Mouse (Mus musculus): ENCODE results near the gene Pcyt2. TPM values are rescaled to one million over a fixed set of nuclear protein-coding genes. Genes with fewer than 3 reads are reported as not detected.

Gene Pcyt2
- polyA plus RNA-seq, 1 experiment from 2014 or later: 140 TPM

DNA sequence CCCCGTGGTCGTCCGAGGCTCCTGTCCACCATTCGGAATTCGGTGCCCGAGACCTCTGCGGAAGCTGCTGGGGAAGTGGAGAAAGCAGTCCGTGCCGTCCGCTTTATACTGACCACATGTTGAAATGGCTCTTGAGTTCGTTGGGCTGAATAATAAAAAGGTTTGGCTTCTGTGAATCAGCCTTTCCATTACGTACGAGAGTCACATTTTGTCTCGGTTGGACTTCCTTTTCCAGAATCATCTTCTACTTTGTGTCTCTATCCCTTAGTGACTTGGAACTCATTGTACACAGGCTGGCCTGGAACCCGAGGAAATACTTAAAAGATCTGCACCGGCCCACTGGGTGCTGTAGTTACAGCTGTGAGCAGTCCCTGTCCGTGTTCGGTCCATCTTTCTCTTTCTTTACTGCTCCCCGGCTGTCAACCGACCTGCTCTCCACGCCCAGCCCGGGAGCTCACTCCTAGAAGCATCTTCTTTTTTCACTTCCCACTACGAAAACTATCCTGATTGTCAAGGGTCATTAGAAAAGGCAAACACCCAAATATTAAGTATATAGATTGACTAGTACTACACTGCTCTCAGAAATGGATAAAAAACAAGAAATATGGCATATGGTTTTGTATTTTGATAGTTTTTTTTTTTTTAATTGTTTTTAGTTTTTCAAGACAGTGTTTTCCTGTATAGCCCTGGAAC is 44.0 kb downstream of the Pcyt2 start:
- peaks cover 34% of the 10 kb centered on the region for H3K4me1 ChIP-seq
- 1% methylated on average over 23 of the region's 23 CpGs for WGBS
- peaks cover 54% of the 10 kb centered on the region for H3K36me3 ChIP-seq
- H3K27me3 ChIP-seq (ENCODE audit: low read depth, poor library complexity, severe bottlenecking): no peaks in the 10 kb centered on the region
- H3K27ac ChIP-seq (replicated peaks): peak overlapping the region; percentile 97
- DNase-seq (ENCODE audit: low spot score): no peak
- peak overlapping the region; percentile 87 for H3K4me3 ChIP-seq
- H3K9me3 ChIP-seq (replicated peaks): no peaks in the 10 kb centered on the region

DNA sequence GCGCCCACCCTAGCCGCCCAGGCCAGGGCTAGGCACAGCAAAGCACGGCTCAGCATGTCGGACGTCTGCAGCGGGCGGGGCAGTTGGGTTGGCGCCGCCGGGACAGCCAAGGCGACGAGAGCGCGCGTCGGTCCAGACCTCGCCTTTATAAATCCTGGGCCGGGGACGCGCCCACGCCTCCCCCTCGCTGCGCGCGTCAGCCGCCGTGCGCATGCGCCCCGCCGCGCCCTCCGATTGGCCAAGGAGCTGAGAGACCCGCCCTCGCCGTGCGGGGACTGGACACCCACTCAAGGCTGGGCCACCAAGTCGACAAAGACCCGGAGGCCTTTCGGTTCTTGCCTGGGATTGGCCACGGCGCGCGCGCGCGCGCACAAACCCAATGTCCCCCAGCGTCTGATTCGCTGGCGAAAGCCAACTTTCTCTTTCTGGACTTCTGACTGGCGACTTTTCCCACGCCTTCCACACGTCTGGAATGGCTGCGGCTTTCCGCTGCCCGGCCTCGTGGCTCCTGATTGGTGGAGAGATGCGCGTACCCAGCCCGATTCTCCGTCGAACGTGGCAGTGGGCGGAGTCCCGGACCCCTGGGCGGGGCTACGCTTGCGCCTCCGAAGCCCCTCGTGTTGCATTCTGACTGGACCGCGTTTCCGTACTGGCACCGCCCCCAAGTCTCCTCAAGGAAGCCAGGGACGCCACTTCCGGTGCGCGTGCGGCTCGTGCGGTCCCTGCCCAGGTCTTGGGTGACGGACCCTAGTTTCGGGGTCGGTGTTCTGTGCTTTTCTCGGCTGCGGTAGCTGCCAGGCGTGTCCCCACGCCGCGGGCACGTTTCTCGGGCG is 44.8 kb downstream of the Pcyt2 start, which contains the start of gene P4hb:
Gene P4hb, minus strand, starts transcription at position 502 of the 833 bp plus-strand sequence.
- DNase-seq (ENCODE audit: low spot score): peak; percentile 100
- no peaks in the 10 kb centered on the region for H3K9me3 ChIP-seq (replicated peaks)
- H3K4me1 ChIP-seq: peaks cover 26% of the 10 kb centered on the region
- peak within 1 kb of the TSS; percentile 97 for H3K27ac ChIP-seq (replicated peaks)
- under 1% methylated on average over 94 of the region's 94 CpGs for WGBS
- H3K27me3 ChIP-seq (ENCODE audit: low read depth, poor library complexity, severe bottlenecking): no peaks in the 10 kb centered on the region
- peaks cover 54% of the 10 kb centered on the region for H3K36me3 ChIP-seq
- peak within 1 kb of the TSS; percentile 87 for H3K4me3 ChIP-seq

DNA sequence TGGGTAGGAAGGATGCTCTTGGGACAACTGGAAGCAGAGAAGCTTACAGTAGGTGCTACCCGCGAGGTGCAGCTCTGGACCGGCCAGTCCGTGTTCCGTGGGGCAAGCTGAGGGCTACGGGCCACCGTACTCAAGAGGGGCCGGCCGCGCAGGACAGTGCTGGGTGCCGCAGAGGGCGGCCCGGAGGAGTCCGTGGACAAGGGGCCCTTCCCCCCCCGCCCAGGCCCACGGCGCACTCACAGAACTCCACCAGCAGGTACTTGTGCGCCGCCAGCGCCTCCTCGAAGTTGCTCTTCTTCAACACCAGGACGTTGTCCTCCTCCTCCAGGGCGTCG is 45.4 kb downstream of the Pcyt2 start:
- peak overlapping the region; percentile 97 for H3K27ac ChIP-seq (replicated peaks)
- H3K36me3 ChIP-seq: peaks cover 54% of the 10 kb centered on the region
- 0% methylated on average over 24 of the region's 24 CpGs for WGBS

DNA sequence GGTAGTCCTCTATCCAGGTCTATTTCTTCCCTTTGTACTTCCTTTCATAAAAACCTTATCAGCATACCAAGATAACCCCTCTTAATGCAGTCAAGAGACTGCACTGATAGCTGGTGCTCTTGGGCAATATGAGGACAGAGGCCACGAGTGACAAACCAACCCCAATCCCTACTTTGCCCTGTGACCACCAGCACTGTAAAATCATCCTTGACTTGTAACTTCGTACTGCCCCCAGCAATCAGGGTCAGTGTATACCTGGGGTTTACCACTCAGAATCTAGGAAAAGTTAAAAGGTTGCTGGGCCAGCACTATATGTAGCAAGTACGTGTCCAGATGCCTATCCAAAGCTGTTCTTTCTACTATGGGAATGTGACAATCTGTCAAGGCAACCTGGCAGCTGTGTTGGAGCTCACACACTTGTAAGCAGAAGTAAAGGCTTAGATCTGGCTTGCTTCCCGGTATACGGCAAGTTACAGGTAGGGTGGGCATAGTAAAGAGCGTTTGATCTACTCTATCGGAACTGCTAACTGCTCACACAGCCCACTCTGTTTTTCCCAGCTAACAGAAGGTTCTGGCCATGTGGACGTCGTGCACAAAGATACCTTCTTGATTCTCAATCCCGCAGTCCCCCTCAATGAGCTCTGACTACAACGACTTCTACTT is 45.9 kb downstream of the Pcyt2 start:
- 19% methylated on average over 11 of the region's 11 CpGs for WGBS
- peak overlapping the region; percentile 97 for H3K27ac ChIP-seq (replicated peaks)
- peak overlapping the region; percentile 87 for H3K4me3 ChIP-seq
- no peaks in the 10 kb centered on the region for H3K27me3 ChIP-seq (ENCODE audit: low read depth, poor library complexity, severe bottlenecking)
- peaks cover 26% of the 10 kb centered on the region for H3K4me1 ChIP-seq
- no peaks in the 10 kb centered on the region for H3K9me3 ChIP-seq (replicated peaks)
- no peak for DNase-seq (ENCODE audit: low spot score)
- peaks cover 54% of the 10 kb centered on the region for H3K36me3 ChIP-seq

More for the DNA sequence above, 45.4 kb downstream of the Pcyt2 start:
- Histone ChIP-seq H3K4me1 (peaks cover 26% of the 10 kb centered on the region), H3K27me3 (ENCODE audit: low read depth, poor library complexity, severe bottlenecking) (no peaks in the 10 kb centered on the region), H3K4me3 (peak overlapping the region; percentile 87), H3K9me3 (replicated peaks) (no peaks in the 10 kb centered on the region)
- no peak for DNase-seq (ENCODE audit: low spot score)

DNA sequence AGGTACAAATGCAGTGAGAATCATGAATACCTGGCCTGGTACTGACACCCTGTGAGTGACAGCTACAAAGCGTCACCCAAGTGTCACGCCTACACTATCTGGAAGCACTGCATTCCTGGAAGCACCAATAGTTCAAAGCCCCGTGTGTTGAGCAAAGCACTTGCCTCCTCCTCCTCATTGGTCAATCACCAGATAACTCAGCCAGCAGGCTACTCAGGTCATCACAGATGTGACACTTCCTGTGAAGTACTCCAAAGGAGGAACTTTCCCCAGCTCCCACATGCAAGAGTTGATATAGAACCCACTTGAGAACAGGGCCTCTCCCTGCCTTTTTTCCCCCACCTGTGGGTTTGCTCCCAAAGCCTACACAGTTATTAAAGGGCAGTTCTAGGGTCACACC is 46.6 kb downstream of the Pcyt2 start:
- Histone ChIP-seq H3K4me1 (peaks cover 26% of the 10 kb centered on the region), H3K4me3 (peak overlapping the region; percentile 87), H3K9me3 (replicated peaks) (no peaks in the 10 kb centered on the region), H3K36me3 (peaks cover 56% of the 10 kb centered on the region), H3K27me3 (ENCODE audit: low read depth, poor library complexity, severe bottlenecking) (no peaks in the 10 kb centered on the region), H3K27ac (replicated peaks) (no peak overlapping the region)
- WGBS: 90% methylated on average over 3 of the region's 3 CpGs
- no peak for DNase-seq (ENCODE audit: low spot score)

DNA sequence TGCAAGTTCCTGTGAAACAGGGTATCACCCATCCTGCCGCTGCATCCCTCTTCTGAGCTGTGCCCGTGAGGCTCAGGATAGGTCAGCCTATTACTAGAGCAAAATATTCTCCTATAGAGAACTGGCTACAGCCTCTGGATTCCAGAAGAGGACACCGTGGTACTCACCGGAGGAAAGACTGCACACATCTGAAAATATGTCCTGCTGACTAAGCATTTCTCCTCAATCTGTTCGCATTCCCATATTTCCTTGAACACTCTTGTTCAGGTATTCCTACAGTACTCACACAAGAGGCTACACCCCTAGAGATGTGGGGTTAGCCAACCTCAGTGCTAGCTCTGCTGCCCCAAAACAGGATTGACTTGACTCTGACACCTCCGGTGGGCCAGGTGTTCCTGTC is 49.4 kb downstream of the Pcyt2 start:
- Histone ChIP-seq H3K4me1 (peaks cover 14% of the 10 kb centered on the region), H3K27me3 (ENCODE audit: low read depth, poor library complexity, severe bottlenecking) (no peaks in the 10 kb centered on the region), H3K27ac (replicated peaks) (no peak overlapping the region), H3K9me3 (replicated peaks) (no peaks in the 10 kb centered on the region), H3K36me3 (peaks cover 84% of the 10 kb centered on the region), H3K4me3 (no peak overlapping the region)
- DNase-seq (ENCODE audit: low spot score): no peak
- WGBS: 97% methylated on average over 6 of the region's 6 CpGs

DNA sequence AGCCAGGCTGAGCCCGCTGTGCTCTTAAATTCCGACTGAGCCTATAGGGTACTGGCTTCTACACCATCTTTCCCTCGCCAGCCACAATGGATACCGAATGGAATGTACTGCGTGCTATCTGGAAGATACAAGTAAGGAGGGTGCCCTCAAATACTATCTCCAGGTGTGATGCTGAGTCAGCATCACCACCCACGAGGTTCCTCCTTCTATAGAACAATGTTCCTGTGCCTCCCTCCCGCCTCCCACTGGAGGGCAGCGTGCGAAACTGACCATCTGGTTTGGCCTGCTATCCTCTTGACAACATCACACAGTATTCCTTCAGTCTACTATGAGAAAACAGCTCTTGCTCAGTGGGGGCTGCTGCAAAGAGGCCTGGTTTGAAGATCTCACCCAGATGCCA is 52.6 kb downstream of the Pcyt2 start:
- H3K27me3 ChIP-seq (ENCODE audit: low read depth, poor library complexity, severe bottlenecking): no peaks in the 10 kb centered on the region
- no peak overlapping the region for H3K4me3 ChIP-seq
- WGBS: 93% methylated on average over 9 of the region's 9 CpGs
- DNase-seq (ENCODE audit: low spot score): no peak
- no peak overlapping the region for H3K27ac ChIP-seq (replicated peaks)
- no peaks in the 10 kb centered on the region; the same call in 1 of the 2 replicates for H3K9me3 ChIP-seq (replicated peaks)
- peaks cover 99% of the 10 kb centered on the region for H3K36me3 ChIP-seq
- H3K4me1 ChIP-seq: no peaks in the 10 kb centered on the region

DNA sequence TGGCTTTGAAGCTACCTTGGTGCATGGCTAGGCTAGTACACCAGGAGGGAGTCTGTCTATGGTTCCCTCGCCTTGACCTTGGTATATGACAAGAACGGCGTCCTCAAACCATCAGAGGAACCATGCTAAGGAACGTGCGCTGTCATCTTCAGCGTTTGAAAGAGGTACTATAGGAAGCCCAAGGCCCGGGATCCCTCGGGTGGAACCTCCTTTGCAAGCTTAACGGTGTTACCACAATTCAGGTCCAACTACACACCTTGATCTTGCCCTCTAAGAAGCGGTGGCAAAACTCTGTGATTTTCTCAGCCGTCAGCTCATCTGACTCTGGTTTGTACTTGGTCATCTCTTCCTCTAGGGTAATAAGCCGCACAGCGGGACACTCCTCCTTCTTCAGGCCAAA is 54.8 kb downstream of the Pcyt2 start:
- Histone ChIP-seq H3K4me3 (no peak overlapping the region), H3K36me3 (peaks cover 95% of the 10 kb centered on the region), H3K4me1 (no peaks in the 10 kb centered on the region), H3K27ac (replicated peaks) (no peak overlapping the region), H3K27me3 (ENCODE audit: low read depth, poor library complexity, severe bottlenecking) (no peaks in the 10 kb centered on the region), H3K9me3 (replicated peaks) (no peaks in the 10 kb centered on the region; the same call in 1 of the 2 replicates)
- DNase-seq (ENCODE audit: low spot score): no peak
- WGBS: 95% methylated on average over 13 of the region's 13 CpGs

DNA sequence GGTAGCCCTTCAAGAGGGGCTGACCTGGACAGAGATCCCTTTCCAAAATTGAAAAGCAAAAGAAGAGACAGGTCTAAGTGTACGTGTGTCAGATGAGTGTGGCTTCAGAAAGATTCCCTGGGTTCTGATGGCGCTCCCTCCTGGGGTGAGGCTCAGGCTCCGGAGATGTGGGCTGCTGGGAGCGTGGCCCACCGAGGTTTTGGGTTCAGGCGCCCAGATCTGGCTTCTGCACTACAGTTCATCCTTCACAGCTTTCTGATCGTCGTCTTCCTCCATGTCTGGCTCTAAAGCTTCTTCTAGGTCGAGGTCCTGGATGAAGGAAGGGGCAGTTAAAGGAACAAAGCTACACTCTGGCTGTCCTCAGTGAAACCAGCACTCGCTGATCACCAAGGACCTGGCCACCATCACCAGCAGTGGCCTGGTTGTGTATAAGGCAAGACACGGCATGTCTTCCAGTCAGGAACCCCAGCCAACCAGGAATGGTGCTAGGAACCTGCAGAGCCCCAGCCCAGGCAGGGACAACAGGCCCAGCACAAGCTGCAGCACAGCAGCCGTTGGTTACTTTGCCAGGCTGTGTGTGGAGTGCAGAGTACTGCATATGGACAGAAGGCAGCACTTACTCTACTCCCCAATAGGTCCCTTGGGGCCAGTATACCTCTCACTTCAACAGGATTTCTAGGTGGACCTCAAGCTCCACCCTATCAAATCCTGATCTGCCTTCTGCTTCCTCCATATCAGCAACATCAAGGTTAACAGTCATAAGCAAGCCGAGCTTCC is 56.6 kb downstream of the Pcyt2 start:
- Histone ChIP-seq H3K27ac (replicated peaks) (no peak overlapping the region), H3K36me3 (peaks cover 81% of the 10 kb centered on the region), H3K4me3 (no peak overlapping the region), H3K27me3 (ENCODE audit: low read depth, poor library complexity, severe bottlenecking) (no peaks in the 10 kb centered on the region), H3K9me3 (replicated peaks) (peaks cover 13% of the 10 kb centered on the region; the same call in 1 of the 2 replicates), H3K4me1 (no peaks in the 10 kb centered on the region)
- DNase-seq (ENCODE audit: low spot score): no peak
- 93% methylated on average over 13 of the region's 13 CpGs for WGBS

Small RNA genes within 50 kb of the gene (microRNA-seq; reads per million reads assigned to microRNA genes)
- 2.1 reads per million for gene Mir6936

Other genes with a start within 250 kb of the Pcyt2 start
- gene Faap100, start 239.2 kb downstream of the Pcyt2 start, polyA plus RNA-seq (2016; fragmentation: Nextera tagmentation; extraction: Ambion mirVana): 34.5 and 41.8 TPM in 2 replicates
- 45.1 and 46.5 TPM in 2 replicates for gene Nploc4, start 180.2 kb downstream of the Pcyt2 start, polyA plus RNA-seq (2016; fragmentation: Nextera tagmentation; extraction: Ambion mirVana)
- gene Tspan10, start 175.3 kb downstream of the Pcyt2 start, polyA plus RNA-seq (2016; fragmentation: Nextera tagmentation; extraction: Ambion mirVana): 0.39 TPM in 1 of 2 replicates, not detected in the other
- gene Pde6g, start 164.4 kb downstream of the Pcyt2 start, polyA plus RNA-seq (2016; fragmentation: Nextera tagmentation; extraction: Ambion mirVana): 0.20 and 0.53 TPM in 2 replicates
- 9.0 and 11.8 TPM in 2 replicates for gene Oxld1, start 159.9 kb downstream of the Pcyt2 start, polyA plus RNA-seq (2016; fragmentation: Nextera tagmentation; extraction: Ambion mirVana)
- 38.9 and 41.8 TPM in 2 replicates for gene Ccdc137, start 159.8 kb downstream of the Pcyt2 start, polyA plus RNA-seq (2016; fragmentation: Nextera tagmentation; extraction: Ambion mirVana)
- 61.8 and 64.0 TPM in 2 replicates for gene Arl16, start 150.3 kb downstream of the Pcyt2 start, polyA plus RNA-seq (2016; fragmentation: Nextera tagmentation; extraction: Ambion mirVana)
- gene Mrpl12, start 133.3 kb downstream of the Pcyt2 start, polyA plus RNA-seq (2016; fragmentation: Nextera tagmentation; extraction: Ambion mirVana): 167 and 194 TPM in 2 replicates
- 50.1 and 53.4 TPM in 2 replicates for gene Slc25a10, start 126.1 kb downstream of the Pcyt2 start, polyA plus RNA-seq (2016; fragmentation: Nextera tagmentation; extraction: Ambion mirVana)
- 0.26 and 0.27 TPM in 2 replicates for gene Gcgr, start 87.2 kb downstream of the Pcyt2 start, polyA plus RNA-seq (2016; fragmentation: Nextera tagmentation; extraction: Ambion mirVana)
- 226 and 238 TPM in 2 replicates for gene Mcrip1, start 68.2 kb downstream of the Pcyt2 start, polyA plus RNA-seq (2016; fragmentation: Nextera tagmentation; extraction: Ambion mirVana)
- not detected in 2 replicates for gene Ppp1r27, start 66.8 kb downstream of the Pcyt2 start, polyA plus RNA-seq (2016; fragmentation: Nextera tagmentation; extraction: Ambion mirVana)
- 534 and 562 TPM in 2 replicates for gene P4hb, start 44.7 kb downstream of the Pcyt2 start, polyA plus RNA-seq (2016; fragmentation: Nextera tagmentation; extraction: Ambion mirVana)
- 743 and 777 TPM in 2 replicates for gene Arhgdia, start 36.3 kb downstream of the Pcyt2 start, polyA plus RNA-seq (2016; fragmentation: Nextera tagmentation; extraction: Ambion mirVana)
- 605 and 647 TPM in 2 replicates for gene Alyref, start 19.6 kb downstream of the Pcyt2 start, polyA plus RNA-seq (2016; fragmentation: Nextera tagmentation; extraction: Ambion mirVana)
- 216 and 231 TPM in 2 replicates for gene Anapc11, start 19.5 kb downstream of the Pcyt2 start, polyA plus RNA-seq (2016; fragmentation: Nextera tagmentation; extraction: Ambion mirVana)
- 0.65 and 0.66 TPM in 2 replicates for gene Npb, start 9.5 kb downstream of the Pcyt2 start, polyA plus RNA-seq (2016; fragmentation: Nextera tagmentation; extraction: Ambion mirVana)
- 34.2 and 37.4 TPM in 2 replicates for gene Sirt7, start 7.3 kb upstream of the Pcyt2 start, polyA plus RNA-seq (2016; fragmentation: Nextera tagmentation; extraction: Ambion mirVana)
- gene Mafg, start 15.7 kb upstream of the Pcyt2 start, polyA plus RNA-seq (2016; fragmentation: Nextera tagmentation; extraction: Ambion mirVana): 19.8 and 23.0 TPM in 2 replicates
- gene Pycr1, start 25.8 kb upstream of the Pcyt2 start, polyA plus RNA-seq (2016; fragmentation: Nextera tagmentation; extraction: Ambion mirVana): 37.6 and 43.4 TPM in 2 replicates
- 0.15 TPM in 1 of 2 replicates, not detected in the other for gene Myadml2, start 30.2 kb upstream of the Pcyt2 start, polyA plus RNA-seq (2016; fragmentation: Nextera tagmentation; extraction: Ambion mirVana)
- 3.3 and 3.6 TPM in 2 replicates for gene Notum, start 43.2 kb upstream of the Pcyt2 start, polyA plus RNA-seq (2016; fragmentation: Nextera tagmentation; extraction: Ambion mirVana)
- gene Aspscr1, start 55.0 kb upstream of the Pcyt2 start, polyA plus RNA-seq (2016; fragmentation: Nextera tagmentation; extraction: Ambion mirVana): 150 and 161 TPM in 2 replicates
- 132 and 133 TPM in 2 replicates for gene Cenpx, start 95.8 kb upstream of the Pcyt2 start, polyA plus RNA-seq (2016; fragmentation: Nextera tagmentation; extraction: Ambion mirVana)
- gene Lrrc45, start 96.0 kb upstream of the Pcyt2 start, polyA plus RNA-seq (2016; fragmentation: Nextera tagmentation; extraction: Ambion mirVana): 57.0 and 57.7 TPM in 2 replicates
- 32.4 and 41.9 TPM in 2 replicates for gene Rac3, start 103.5 kb upstream of the Pcyt2 start, polyA plus RNA-seq (2016; fragmentation: Nextera tagmentation; extraction: Ambion mirVana)
- gene Dcxr, start 109.3 kb upstream of the Pcyt2 start, polyA plus RNA-seq (2016; fragmentation: Nextera tagmentation; extraction: Ambion mirVana): 13.0 and 13.7 TPM in 2 replicates
- gene Cbr2, start 114.2 kb upstream of the Pcyt2 start, polyA plus RNA-seq (2016; fragmentation: Nextera tagmentation; extraction: Ambion mirVana): 0.59 and 1.3 TPM in 2 replicates
- gene Hmga1b, start 144.9 kb upstream of the Pcyt2 start, polyA plus RNA-seq (2016; fragmentation: Nextera tagmentation; extraction: Ambion mirVana): 9.4 and 12.9 TPM in 2 replicates
- 43.4 and 55.9 TPM in 2 replicates for gene Rfng, start 166.3 kb upstream of the Pcyt2 start, polyA plus RNA-seq (2016; fragmentation: Nextera tagmentation; extraction: Ambion mirVana)
- gene Gps1, start 166.3 kb upstream of the Pcyt2 start, polyA plus RNA-seq (2016; fragmentation: Nextera tagmentation; extraction: Ambion mirVana): 287 TPM in 2 replicates
- gene Dus1l, start 178.5 kb upstream of the Pcyt2 start, polyA plus RNA-seq (2016; fragmentation: Nextera tagmentation; extraction: Ambion mirVana): 94.4 and 99.2 TPM in 2 replicates
- gene Fasn, start 206.6 kb upstream of the Pcyt2 start, polyA plus RNA-seq (2016; fragmentation: Nextera tagmentation; extraction: Ambion mirVana): 118 and 131 TPM in 2 replicates

All from midbrain, embryonic 10.5 days (tissue).